Mouse (Mus musculus) lung, postnatal 0 days (tissue): ENCODE data around the gene Ccdc33.

Source experiments
- CTCF ChIP-seq: IDR thresholded peaks from 2 replicates; pipeline ENCODE4 v1.5.1; 2016; ENCODE audit warnings: antibody characterized with exemption, mild to moderate bottlenecking
- EP300 ChIP-seq: IDR thresholded peaks from 2 replicates; pipeline ENCODE4 v1.6.1; 2016; ENCODE audit warnings: antibody characterized with exemption, mild to moderate bottlenecking, control low read depth

DNA sequence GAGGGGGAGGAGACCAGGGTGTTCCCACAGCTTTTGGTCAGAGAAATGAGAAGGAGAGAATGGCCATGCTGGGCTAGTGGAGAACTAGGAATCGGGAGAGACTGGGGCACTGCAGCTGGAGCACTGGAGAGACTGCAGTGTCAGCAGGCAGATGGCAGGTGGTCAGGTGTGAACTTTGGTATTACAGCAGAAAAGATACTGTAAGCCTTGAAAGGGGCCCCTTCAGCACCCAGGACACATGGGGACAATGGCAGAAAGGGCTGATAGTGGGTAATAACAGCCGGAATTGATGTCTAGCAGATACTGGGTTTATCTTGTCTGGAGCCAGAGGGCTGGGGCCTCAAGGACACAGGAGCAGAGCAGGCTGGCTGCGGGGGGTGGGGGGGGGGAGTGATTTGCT, 139.8 kb downstream of the Ccdc33 start:
- TF ChIP-seq CTCF: no peak
- no peak for TF ChIP-seq EP300
